Mouse (Mus musculus): ENCODE measurements around the gene Eif2ak1. TPM values are rescaled to one million over a fixed set of nuclear protein-coding genes. Genes with fewer than 3 reads are reported as not detected.

Gene Eif2ak1
- polyA plus RNA-seq, 1 experiment: 26.8 TPM

DNA sequence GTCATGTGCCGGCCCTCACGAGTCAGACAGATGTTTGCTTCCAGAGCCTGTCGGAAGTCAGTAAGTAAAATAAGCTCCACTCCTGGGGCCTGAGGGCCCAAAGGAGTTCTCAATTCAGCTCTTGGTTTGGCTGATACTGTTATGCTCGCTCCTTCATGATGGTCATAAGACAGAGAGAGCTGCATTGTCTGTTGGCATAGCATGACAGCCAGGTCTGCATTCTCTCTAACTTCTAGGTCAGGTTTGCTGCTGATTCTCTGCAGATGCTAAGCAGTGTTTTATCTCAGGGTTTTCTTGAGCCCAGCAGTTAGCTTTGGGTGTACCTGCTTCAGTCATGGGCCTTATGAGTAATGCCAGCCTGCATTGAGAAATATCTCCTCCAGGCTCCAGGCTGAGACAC lies 111.7 kb downstream of the Eif2ak1 start:
- TF ChIP-seq GATA1 (IDR thresholded peaks at IDR 0.05; ENCODE audit: low read length): no peak

DNA sequence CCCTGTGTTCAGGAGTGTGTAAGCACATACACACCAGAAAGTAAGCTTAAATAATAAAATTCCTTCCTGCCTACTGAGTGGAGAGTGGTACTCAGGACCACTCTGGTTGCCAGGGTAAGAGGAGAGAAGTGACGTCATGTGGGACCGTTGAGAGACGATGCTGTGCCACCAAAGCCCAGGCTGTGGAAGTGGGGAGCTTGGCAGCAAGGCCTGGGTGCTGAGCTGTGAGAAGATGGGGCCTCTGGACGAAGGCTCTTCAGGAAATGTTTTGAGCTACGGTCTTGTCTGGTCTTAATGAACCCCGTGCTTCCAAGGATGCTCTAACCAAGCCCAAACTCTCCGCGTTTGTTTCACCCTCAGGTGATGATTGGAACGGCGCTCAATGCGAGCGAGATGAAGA lies 113.1 kb downstream of the Eif2ak1 start:
- TF ChIP-seq GATA1 (IDR thresholded peaks at IDR 0.05; ENCODE audit: low read length): no peak

DNA sequence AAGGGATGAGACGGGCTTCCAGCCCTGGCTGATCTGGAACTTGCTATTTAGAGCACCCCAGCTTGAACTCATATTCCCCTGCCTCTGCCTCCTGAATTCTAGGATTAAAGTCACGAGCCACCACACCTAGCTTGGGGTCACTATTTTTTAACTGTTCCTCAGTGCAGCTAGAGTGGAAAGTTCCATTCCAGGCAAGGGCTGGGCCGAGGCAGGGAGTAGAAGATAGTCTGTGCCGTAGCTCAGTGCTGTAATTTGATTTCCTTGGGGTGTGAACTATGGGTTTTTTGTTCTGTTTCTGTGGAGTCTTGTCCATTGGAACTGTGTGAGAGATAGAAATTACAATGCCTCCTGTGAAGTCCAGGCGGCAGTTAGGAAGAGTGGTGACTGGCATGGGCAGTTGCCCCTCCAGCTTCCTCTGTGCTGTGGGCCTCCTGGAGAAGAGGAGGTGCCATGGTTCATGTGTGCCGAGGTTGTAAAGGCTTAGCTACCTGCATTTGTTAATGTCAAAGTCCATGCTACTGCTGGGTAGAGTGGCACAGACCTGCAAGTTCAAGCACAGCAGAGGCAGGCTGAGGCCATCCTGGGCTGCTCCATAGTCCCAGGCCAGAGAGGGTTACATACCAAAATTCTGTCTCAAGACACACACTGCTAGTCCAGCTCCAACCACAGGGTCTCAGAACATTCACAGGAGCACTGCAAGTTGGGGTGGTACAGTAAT lies 114.4 kb downstream of the Eif2ak1 start:
- TF ChIP-seq GATA1 (IDR thresholded peaks at IDR 0.05; ENCODE audit: low read length): no peak

DNA sequence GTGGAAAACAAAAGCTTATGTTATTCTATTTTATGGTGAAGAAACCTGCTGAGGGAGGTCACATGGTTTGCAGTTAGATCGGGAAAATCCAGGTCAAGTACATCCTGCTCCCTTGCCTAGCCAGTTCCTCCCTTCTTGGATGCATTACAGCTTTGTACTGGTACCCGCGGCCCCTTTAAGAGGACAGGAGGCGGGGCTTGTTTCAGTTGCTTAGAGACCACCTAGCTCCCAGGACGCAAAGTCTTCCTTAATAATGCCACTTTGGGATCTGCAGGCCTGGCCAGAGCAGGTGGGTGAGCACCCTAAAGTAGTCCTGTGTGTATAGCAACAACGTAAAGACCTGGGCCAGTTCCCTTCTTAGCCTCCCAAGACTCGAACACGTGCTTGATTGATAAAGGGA lies 115.2 kb downstream of the Eif2ak1 start, which contains the start of gene Rsph10b:
Gene Rsph10b, plus strand, starts transcription at position 205 of the 400 bp plus-strand sequence.
- no peak for TF ChIP-seq GATA1 (IDR thresholded peaks at IDR 0.05; ENCODE audit: low read length)

DNA sequence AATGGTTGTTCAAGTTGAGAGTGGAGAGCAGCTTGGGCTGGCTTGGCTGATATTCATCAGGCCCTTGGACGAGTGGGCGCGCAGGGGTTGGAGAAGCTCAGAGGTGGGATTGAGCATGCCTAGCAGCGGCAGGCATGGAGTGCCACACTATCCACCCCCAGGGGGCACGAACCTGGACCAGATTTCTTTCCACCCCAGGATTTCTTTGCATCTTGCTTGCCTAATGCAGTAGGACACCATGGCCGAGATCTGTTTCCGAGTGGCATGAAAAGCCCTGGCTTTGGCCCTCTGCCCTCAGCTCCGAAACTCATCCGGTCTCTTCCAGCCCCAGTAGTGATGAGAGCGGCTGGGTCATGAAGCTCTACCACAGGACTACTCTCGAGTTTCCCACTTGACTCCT lies 115.8 kb downstream of the Eif2ak1 start:
- TF ChIP-seq GATA1 (IDR thresholded peaks at IDR 0.05; ENCODE audit: low read length): no peak

DNA sequence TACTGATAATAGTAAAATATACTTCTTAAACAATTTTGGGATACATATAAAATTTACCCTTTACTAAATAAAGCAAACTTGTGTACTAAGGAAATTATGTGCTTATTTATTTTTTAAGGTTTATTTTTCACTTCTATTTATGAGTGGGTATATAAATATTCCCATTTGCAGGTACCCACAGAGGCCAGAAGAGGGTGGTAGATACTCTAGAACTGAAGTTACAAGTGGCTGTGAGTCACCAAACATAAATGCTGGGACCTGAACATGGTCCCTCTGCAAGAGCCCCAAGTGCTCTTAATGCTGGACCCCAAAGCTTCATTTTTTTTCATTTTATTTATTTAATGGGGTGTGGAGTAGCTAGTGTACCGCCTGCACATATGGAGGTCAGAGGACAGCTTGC lies 116.3 kb downstream of the Eif2ak1 start:
- no peak for TF ChIP-seq GATA1 (IDR thresholded peaks at IDR 0.05; ENCODE audit: low read length)

DNA sequence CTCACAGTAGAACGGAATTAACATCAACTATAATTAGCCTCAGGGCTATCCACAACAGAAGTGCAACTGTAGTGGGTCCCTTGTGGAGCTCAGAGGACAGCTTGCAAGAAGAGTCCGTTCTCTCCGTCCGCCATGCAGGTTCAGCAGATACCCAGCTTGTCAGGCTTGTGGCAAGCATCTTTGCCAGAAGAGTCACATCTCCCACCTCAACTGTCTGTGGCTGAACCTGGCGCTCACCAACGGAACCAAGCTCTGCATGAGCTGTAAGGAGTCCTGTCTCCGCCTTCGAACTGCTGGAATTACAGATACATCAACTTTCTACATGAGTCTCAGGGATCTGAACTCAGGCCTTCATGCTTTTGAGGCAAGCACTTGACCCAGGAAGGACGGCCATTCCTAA lies 118.6 kb downstream of the Eif2ak1 start:
- no peak for TF ChIP-seq GATA1 (IDR thresholded peaks at IDR 0.05; ENCODE audit: low read length)

DNA sequence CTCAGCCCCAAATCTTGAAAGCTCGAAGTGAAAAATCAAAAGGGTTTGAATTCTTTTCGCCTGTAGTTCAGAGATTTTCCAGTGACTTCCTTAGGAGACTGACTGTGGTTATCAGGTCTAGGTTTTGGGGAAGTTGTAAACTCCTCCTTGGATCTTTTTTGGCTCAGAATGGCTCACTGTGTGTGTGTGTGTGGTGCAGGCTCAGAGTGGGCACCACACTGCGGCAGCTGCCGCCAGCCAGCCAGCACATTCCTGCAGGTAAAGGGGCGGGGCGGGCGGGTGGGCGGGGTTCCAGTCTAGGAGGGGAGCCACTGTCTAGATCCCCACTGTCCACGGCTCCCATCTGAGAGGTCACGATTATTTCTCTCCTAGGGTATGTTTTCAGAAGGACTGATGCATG lies 124.0 kb downstream of the Eif2ak1 start:
- TF ChIP-seq GATA1 (IDR thresholded peaks at IDR 0.05; ENCODE audit: low read length): no peak

DNA sequence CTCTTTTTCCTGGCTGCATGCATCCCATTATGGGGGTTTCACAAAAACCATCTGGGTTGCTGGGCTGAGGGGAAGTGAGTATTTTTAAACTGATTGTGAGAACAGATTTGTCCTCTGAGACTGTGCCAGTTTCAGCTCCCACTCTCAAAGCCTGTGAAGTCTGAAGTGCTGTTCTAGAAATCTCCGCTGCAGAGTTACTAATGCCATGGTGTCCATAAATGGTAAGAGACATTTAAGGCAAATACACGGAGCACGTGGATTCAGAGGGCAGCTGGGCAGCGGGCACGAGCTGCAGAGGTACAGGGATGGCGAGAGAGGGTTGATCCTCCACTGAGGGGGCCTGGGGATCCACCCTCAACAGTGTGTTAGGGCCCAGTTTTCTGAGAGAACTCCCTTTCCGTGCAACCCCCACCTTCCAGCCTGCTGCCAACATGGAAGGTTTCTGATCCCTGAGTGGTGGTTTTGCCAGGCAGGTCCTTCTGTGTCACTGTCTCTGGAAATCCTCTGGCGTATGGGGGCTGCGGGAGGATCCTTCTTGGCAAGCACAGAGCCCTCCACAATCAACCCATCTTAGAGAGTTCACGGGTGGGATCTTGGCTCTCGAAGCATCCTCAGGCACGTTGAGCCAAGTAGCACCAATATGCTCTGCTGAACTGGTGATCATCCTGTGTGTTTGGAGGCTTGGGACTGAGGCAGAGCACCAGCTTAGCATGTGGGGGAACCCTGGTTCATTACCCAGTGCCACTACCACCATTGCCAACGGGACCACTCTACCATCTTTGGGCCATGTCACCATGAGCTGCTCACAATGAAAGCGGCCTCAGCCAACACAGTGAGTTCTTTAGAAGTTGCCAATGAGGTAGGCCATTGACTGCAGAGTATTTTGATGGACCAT lies 125.9 kb downstream of the Eif2ak1 start:
- TF ChIP-seq GATA1 (IDR thresholded peaks at IDR 0.05; ENCODE audit: low read length): no peak

DNA sequence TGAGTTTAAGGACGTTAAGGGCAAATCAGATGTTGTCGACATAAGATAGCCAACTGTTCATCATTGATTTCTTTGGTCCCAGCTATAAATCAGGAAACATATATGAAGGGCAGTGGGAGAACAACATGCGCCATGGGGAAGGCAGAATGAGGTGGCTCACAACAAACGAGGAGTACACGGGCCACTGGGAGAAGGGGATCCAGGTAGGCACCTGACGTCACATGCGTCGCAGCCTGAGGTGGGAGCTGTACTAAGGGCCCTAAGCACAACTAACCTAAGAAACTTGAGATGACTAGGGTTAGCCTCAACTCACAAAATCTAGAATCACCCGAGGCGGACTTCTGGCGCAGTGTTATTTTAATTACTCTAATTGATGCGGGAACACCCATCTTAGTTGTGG lies 130.8 kb downstream of the Eif2ak1 start:
- no peak for TF ChIP-seq GATA1 (IDR thresholded peaks at IDR 0.05; ENCODE audit: low read length)

DNA sequence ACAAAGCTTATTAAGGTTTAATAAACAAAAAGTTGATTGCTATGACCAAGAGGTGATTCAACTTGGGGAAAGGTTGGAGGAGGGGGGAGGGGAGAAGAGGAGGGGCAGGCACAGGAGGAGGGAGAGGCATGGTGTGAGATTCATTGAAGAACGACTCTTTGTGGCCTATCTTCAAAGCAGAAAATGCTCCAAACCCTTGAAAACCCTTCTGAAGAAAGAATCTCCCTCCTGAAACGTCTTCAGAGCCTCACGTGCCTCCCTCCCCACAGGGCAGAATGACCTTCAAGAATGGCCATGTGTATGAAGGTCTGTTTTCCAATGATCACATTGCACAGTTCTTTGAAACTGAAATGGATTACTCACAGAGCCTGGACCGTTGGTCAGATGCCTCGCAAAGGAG lies 132.4 kb downstream of the Eif2ak1 start:
- no peak for TF ChIP-seq GATA1 (IDR thresholded peaks at IDR 0.05; ENCODE audit: low read length)

Other genes starting within 250 kb of the Eif2ak1 start
- gene Cyth3, start 195.3 kb upstream of the Eif2ak1 start, polyA plus RNA-seq (2012): 89.0 and 119 TPM in 2 replicates
- 19.8 and 28.3 TPM in 2 replicates for gene Usp42, start 85.5 kb upstream of the Eif2ak1 start, polyA plus RNA-seq (2012)
- gene Ankrd61, start 79.9 kb downstream of the Eif2ak1 start, polyA plus RNA-seq (2012): 0.03 and 0.11 TPM in 2 replicates
- 119 and 129 TPM in 2 replicates for gene Aimp2, start 92.1 kb downstream of the Eif2ak1 start, polyA plus RNA-seq (2012)
- 0.70 and 1.4 TPM in 2 replicates for gene Pms2, start 92.2 kb downstream of the Eif2ak1 start, polyA plus RNA-seq (2012)
- gene Gm42421, start 110.4 kb downstream of the Eif2ak1 start, polyA plus RNA-seq (2012): not detected in 2 replicates
- not detected in 2 replicates for gene Rsph10b, start 115.2 kb downstream of the Eif2ak1 start, polyA plus RNA-seq (2012)
- gene Ccz1, start 197.1 kb downstream of the Eif2ak1 start, polyA plus RNA-seq (2012): 62.8 and 74.6 TPM in 2 replicates
- gene Ocm, start 208.9 kb downstream of the Eif2ak1 start, polyA plus RNA-seq (2012): not detected in 2 replicates

Measured in G1E-ER4 (cell line).